Mouse (Mus musculus): ENCODE measurements around the gene Ganc.

Gene Ganc

GRCm38 (mm10) chr2:120450724-120451123, 47.0 kb downstream of the Ganc start:
- DNase-seq (ENCODE audit: low spot score in 2 of 2): no peak

DNA sequence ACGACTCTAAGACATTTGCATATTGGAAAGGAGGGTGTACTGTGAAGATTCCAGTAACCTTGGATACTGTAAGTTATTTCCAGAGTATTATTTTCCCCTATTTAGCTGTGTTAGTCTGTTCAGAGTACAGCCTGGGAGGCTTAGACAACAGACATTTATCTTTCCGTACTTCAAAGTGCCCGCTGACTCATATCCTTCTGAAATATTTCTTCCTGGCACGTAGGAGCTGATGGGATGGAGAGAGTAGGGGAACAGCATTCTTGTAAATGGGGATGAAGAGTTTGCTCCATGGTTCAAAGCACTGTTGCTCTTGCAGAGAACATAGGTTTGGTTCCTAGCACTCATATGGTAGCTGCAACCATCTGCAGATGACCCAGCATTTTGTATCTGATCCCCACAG, 48.9 kb downstream of the Ganc start:
- no peak for DNase-seq (ENCODE audit: low spot score in 2 of 2)

- DNase-seq (ENCODE audit: low spot score in 2 of 2): no peak
These were observed 51.3 kb downstream of the Ganc start for GRCm38 (mm10) chr2:120454987-120455386.

- DNase-seq (ENCODE audit: low spot score in 2 of 2): no peak
These were observed 52.0 kb downstream of the Ganc start, which contains the start of gene Capn3 for GRCm38 (mm10) chr2:120455719-120456118. Gene Capn3, plus strand, starts transcription at chr2:120456019.

GRCm38 (mm10) chr2:120460216-120460615, 56.5 kb downstream of the Ganc start:
- DNase-seq (ENCODE audit: low spot score in 2 of 2): no peak

GRCm38 (mm10) chr2:120463328-120463727, 59.6 kb downstream of the Ganc start:
- DNase-seq (ENCODE audit: low spot score in 2 of 2): no peak

DNA sequence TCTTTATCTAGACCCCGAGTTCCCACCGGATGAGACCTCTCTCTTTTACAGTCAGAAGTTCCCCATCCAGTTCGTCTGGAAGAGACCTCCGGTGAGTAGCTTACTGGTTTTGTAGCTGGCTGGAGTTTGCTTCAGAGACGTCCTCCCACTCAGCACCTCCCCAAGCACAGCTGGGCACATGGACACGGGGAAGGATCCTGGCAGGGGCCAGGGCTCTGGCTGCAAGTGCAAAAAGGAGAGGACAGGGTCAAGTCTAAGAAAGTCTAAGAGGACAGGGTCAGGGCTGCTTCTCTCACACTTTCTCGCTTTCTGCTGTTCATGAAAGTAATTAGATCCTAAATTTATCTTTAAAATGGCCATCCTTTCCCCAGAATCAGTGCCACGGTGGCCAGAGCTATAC, 60.4 kb downstream of the Ganc start:
- DNase-seq (ENCODE audit: low spot score in 2 of 2): no peak

- no peak for DNase-seq (ENCODE audit: low spot score in 2 of 2)
These were observed 61.2 kb downstream of the Ganc start for GRCm38 (mm10) chr2:120464732-120465396.

- no peak for DNase-seq (ENCODE audit: low spot score in 2 of 2)
These were observed 61.7 kb downstream of the Ganc start for GRCm38 (mm10) chr2:120465397-120465785.

DNA sequence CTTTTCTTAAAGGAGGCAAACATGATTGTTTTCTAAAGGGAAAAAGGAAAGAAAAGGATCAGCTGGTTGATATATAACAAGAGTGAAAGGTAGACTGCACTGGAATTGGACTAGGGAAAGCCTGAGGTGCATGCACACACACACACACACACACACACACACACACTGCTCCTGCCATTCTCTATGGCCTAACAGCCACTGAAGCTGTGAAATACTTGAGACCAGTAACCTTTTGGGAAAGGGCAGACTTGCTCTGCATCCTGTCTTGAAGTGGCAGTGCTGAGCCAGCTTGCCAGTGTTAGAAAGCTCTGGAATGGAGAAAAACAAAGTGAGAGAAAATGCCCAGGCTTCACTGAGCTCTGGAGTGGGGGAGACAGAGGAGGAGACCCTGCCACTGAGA, 64.3 kb downstream of the Ganc start:
- no peak for DNase-seq (ENCODE audit: low spot score in 2 of 2)

DNA sequence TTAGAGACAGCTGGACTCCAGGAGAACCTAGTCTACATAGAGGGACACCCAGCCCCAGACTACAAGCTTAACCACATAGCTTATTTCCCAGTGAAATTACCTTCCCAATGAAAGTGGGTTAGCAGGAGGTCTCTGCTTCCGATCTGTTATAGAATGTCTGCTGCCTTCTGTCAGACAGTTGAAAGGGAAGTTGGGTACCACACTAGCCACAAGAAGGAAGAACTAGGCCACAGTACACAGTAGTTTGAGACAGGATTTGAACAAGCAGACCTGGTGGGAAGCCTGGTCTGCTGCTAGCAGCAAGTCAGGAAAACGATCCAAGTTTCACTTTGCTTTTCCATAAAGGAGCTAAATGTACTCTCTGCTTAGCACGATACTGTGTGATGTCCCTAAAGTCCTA, 65.5 kb downstream of the Ganc start:
- DNase-seq (ENCODE audit: low spot score in 2 of 2): no peak

DNA sequence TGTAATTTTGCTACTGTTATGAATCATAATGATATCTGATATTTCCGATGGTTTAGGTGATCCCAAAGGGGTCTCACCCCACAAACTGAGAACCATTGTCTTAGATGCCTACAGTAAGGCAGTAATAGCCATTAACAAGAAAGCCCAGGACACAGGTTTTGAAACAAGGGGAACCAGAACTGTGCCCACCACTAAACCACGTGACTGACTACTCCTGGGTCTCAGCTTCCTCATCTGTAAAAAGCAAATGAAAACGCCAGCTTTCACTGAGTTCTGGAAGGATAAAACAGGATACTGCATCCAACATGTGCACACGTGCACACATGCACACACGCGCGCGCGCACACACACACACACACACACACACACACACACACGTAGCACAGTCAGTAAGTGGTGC, 66.0 kb downstream of the Ganc start:
- DNase-seq (ENCODE audit: low spot score in 2 of 2): no peak

DNA sequence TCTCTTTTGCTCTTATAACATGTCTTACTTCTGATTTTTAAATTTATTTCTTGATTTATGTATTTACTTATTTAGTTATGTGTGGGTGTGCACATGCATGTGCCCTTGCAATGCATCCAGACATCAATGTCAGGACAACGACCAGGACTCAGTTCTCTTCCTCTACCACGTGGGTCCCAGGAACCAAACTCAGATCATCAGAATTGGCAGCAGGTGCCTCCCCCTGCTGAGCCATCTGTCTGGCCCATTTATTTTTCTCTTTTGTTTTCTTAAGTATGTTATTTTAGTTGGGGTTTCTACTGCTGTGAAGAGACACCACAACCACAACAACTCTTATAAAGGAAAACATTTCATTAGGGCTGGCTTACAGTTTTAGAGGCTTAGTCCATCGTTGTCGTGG, 67.2 kb downstream of the Ganc start:
- DNase-seq (ENCODE audit: low spot score in 2 of 2): no peak

DNA sequence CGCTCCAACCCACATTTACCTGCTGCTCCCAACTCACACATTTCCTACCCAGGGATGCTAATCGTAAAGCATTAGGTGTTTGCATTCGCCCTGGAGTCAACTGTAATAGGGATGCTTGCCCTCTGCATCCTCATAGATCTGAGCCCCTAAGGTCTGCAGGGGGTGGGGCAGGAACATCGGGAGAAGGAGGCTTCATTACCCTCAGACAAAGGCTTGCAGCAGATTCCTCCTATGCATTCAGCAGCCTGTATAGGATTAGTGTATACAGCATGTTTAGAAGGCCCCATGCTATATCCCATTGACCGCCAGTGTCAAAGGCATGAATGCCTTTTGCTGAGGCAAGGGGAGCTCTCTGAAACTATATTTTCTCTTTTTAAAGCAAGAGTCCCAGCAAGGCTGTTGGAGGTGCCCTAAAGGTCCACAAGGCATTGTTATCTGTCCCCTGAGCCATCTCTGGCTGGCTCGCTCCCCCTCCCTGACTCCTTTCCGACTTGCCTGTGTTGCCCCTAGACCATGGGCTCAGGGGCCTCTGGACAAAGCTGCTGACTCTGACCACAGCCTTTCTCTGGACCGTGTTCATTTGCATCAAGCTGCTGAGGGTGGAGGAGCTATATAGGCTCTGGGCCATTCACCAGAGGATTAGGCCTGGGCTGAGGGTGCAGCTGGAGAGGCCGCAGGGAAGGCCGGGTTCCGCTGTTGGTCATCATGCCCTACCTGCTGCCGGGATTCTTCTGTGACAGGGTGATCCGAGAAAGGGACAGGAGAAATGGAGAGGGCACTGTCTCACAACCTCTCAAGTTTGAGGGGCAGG, 72.8 kb downstream of the Ganc start:
- no peak for DNase-seq (ENCODE audit: low spot score in 2 of 2)

GRCm38 (mm10) chr2:120478600-120478999, 74.9 kb downstream of the Ganc start:
- peak; percentile 47 to 53 for DNase-seq (ENCODE audit: low spot score in 2 of 2)

DNA sequence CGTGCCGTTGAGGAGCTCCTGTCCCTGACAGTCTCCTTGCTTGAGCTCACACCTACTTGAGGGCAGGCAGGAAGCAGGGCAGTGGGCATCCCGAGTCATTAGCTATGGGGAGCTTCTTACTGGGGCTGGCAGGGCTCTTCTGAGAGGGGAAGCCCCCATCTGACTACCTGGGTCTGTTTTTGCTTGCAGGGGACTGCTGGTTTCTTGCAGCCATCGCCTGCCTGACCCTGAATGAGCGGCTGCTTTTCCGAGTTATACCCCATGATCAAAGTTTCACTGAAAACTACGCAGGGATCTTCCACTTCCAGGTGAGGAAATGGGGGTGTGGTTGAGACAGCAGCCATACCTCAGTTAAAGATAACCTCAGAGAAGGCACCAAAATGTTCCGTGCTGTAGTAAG, 78.2 kb downstream of the Ganc start:
- DNase-seq (ENCODE audit: low spot score in 2 of 2): no peak

DNA sequence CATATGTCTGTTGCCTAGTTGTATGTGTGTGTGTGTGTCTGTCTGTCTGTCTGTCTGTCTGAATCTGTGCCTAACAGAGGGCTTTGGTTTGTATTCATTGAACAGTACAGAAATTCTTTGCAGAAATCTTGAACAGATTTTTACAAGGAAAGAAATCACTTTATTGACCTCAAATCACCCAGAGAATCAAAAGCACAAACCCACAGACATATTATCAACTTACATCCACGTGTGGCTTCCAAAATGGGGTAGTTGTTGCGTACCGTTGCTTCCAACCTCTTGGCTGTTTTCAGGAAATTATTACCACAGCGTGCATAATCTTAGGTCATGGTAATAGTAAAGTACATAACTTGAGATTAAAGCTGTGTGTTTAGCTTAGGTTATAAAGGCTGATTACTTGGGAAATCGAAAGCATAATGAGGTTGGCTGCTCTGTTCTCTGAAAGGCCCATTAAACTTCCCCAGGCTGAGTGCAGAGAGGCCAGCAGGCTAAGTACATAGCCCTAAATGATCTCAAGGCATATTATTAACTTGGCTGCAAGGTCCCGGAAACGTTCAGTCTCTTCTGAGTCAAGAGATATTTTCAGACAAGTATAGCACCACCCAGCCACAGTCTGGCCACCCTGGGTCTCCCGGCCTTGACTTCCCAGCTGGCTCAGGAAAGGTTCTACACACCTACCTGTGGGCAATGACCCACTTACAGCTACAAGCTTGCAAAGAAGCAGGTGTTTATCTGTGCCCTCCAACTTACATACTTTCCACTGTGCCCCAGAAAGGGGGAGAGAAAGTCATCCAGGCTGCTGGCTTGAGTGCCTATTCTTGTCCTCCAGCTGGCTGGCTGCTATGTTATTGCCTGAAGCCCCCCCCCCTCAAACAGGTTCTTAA, 79.1 kb downstream of the Ganc start:
- no peak for DNase-seq (ENCODE audit: low spot score in 2 of 2)

- no peak for DNase-seq (ENCODE audit: low spot score in 2 of 2)
These were observed 80.5 kb downstream of the Ganc start for GRCm38 (mm10) chr2:120484241-120484640.

DNA sequence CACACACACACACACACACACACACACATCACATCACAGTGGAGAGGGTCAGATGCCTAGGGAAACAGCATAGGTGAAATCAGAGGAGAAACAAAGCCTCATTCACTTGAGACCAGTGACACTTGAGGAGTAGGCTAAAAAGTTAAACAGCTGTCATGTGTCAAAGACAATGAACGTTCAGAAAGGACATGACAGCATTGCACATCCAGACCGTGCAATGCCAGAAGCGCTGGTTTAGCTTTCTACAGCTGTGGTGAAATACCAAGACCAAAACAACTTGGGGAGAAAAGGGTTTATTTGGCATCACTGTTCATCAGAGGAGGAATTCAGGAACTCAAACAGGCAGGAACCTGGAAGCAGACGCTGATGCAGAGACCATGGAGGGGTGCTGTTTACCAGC, 89.6 kb downstream of the Ganc start:
- no peak for DNase-seq (ENCODE audit: low spot score in 2 of 2)

- peak; percentile 30 to 39 for DNase-seq (ENCODE audit: low spot score in 2 of 2)
These were observed 92.8 kb downstream of the Ganc start for GRCm38 (mm10) chr2:120496511-120496910.

GRCm38 (mm10) chr2:120499971-120500471, 96.3 kb downstream of the Ganc start:
- DNase-seq (ENCODE audit: low spot score in 2 of 2): no peak

All from right cerebral cortex, postnatal 36 days (tissue).